Mouse (Mus musculus): Measurements from ENCODE around the gene Agtr2.

DNA sequence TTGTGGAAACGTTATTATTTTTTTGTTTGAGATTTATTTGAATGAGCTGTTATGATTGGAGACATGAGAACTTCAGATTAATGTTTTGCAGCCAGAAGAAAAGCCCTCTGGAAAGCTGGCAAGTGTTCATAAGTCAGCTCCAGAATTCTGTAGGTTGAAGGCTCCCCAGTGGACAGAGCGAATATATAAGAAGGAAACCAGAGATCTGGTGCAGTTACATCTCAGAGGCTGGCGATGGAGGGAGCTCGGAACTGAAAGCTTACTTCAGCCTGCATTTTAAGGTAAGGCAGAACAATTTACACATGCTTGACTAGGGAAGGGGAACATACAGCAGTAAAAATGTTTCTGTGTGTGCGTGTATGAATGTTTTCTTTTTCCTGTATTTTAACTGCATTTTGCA, at the start of gene Agtr2:
- TF ChIP-seq CTCF (IDR thresholded peaks at IDR 0.05; ENCODE audit: borderline replicate concordance, control insufficient read depth, extremely low read depth, insufficient read depth, low read length, poor library complexity) (no peak), POLR2A (IDR thresholded peaks at IDR 0.05; ENCODE audit: control insufficient read depth, extremely low read depth, insufficient read depth, low read length, poor library complexity) (no peak)

All from thymus, adult 2 months (tissue).